Mouse (Mus musculus) hematopoietic stem cell, adult 5-6 weeks (primary cell): ENCODE data around the gene Gpx3. TPM values are rescaled to one million over a fixed set of nuclear protein-coding genes. Genes with fewer than 3 reads are reported as not detected.

ENCODE experiments used
- ATAC-seq, 2 experiments: fragments of 125-278 bp in 1 of 2; replicated peaks in 1 of 2; 2 replicates each; pipeline ENCODE4 v1.8.0; 2016 to 2017; ENCODE audit warnings: inconsistent platforms in 2 of 2, mild to moderate bottlenecking in 2 of 2, moderate number of reproducible peaks in 2 of 2, low read depth in 1 of 2, moderate TSS enrichment in 1 of 2; ENCODE audit not compliant: low FRiP score in 2 of 2, poor library complexity in 2 of 2, severe bottlenecking in 2 of 2, insufficient read depth in 1 of 2, low TSS enrichment in 1 of 2
- total RNA-seq: library from RNA; stranded (forward); fragments of 172-1452, 232-1000 nt; gene quantifications from 2 replicates; pipeline ENCODE4 v1.2.3, GENCODE M21; 2017

The Gpx3 gene
- total RNA-seq, 1 experiment from 2014 or later = not detected

DNA sequence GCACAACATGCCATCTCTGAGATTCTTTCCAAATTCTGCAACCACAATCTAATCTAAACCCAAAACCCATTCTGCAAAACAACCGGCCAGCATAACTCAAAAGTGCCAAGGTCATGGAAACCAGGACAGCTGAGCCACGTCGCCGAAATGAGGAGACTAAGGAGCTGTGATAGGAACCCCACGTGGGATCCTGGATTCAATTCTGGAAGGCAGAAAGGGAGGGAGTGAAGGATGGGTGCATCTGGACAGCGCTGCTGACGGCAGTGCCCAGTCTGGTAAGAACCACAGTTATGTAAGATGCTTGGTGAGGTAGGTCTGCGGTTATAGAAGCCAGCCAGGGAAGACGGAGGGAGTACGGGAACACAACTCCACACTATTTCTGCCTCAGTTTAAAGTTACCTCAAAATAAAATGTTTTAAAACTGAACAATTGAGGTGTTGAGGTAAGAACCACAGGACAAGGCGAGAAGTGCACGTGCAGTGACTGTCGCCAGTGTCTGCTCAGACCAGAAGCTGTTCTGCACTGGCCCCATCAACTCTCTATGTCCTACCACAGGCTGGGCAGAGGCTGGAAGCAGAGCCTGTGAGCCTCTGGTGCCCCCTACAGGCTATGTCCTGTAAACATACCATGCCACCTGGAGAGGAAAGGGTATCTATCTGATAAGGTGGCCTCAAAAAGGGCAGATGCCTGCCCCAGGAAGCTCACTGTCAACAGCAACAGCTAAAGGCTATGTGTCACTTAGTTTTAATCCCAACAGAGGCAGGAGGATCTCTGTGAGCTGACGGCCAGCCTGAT, 25.3 kb downstream of the Gpx3 start:
- ATAC-seq = peak; percentile 55 to 59; a peak in 3 of 4 replicates

DNA sequence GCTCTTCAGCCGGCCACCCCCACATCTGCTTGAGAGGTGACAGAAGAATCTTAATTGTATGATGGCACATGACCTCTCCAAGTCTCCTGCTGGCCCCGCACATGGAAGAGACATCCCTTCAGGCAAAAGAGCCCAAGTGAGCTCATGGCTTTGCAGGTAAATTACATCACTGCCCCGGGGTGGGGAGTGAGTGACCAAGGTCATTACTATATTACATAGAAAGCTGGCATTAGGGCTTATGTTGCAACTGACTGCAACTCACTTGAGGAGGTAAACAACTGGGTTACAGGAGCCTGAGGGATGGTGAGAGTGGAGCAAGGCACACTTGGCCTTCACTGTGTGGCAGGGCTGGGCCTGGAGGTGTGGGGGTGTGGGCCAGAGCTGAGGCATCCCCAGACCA, 26.0 kb downstream of the Gpx3 start:
- no peak for ATAC-seq

DNA sequence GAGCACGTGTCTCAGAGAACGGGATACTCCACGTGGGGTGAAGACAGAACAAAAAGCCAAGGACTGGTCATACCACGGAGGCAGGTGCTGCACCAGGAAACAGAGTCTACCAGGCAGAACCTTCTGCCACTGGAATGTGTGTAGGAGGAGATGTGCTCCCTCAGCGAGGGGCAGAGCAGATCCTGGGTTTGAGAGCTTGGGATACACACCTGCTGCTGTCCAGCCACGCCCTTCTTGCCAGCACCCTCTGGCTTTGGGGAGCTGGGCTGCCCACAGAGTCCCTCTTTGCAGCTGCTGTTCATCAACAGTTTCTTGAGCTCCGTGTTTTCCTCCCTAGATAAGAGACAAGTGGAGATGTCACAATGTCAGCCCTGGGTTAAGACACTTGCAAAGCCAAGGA, 26.6 kb downstream of the Gpx3 start:
- ATAC-seq = no peak

DNA sequence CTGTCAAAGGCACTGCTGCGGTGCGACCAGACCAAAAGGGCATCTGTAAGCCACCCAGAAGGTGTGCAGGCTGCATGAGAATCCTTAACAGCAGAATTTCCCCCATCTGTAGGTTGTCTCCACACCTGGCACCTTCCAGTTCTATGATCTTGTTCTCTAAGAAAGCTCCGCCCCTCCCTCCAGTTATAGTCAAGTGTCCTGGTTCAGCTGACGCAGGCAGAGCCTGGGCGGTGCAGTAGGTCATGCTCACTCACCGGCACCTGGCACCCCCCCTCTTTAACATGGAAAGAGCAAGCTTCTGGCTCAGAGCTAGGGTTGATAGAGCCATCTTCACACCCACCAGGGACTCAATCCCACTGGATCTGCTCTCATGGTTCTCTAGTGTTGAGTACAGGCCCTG, 27.0 kb downstream of the Gpx3 start:
- ATAC-seq = no peak

DNA sequence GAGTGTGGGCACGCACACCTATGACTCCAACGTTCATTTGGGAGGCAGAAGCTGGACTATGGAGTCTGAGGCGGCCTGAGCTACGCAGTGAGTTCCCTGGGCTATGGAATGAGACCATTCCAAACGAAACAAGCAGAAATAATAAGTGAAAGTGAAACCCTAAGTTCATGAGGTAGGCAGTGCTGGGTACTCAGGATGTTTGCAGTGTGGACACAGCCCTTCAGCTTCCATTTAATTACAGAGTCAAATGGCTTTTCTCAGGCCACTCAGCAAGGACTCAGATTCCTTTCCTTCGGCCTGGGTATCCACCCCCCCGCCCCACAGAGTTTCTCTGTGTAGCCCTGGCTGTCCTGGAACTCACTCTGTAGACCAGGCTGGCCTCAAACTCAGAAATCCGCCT, 27.5 kb downstream of the Gpx3 start:
- ATAC-seq = no peak

DNA sequence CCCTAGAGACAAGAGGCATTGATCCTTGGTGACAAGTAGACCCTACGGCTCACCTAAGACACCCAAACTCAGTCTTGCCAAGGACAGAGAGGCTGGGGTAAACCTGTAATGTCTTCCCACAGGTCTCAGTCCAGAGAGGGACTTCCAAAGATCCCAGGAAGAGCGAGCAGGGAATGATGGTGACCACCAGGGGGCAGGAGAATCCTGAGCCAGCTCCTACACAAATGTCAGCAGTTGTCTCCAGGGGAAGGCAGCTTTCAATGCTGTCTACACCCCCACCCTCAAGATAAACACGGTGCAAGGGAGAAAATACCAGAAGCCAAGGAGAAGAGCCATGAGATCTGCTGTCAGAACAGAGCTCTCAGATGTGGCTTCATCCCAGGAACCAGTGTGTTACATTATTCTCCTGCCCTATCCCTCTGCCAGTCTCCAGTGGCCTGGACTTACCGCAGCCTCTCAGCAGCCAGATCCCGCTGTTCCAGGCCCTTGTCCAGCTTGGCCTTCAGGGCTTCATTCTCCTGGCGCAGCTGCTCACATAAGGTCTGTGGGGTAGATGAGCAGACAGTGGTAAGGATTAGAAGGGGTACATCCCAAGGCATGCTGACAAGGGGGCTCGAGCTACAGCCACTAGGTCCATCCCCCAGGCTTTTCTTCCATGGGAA, 28.2 kb downstream of the Gpx3 start:
- ATAC-seq = no peak; a peak in 1 of 4 replicates

DNA sequence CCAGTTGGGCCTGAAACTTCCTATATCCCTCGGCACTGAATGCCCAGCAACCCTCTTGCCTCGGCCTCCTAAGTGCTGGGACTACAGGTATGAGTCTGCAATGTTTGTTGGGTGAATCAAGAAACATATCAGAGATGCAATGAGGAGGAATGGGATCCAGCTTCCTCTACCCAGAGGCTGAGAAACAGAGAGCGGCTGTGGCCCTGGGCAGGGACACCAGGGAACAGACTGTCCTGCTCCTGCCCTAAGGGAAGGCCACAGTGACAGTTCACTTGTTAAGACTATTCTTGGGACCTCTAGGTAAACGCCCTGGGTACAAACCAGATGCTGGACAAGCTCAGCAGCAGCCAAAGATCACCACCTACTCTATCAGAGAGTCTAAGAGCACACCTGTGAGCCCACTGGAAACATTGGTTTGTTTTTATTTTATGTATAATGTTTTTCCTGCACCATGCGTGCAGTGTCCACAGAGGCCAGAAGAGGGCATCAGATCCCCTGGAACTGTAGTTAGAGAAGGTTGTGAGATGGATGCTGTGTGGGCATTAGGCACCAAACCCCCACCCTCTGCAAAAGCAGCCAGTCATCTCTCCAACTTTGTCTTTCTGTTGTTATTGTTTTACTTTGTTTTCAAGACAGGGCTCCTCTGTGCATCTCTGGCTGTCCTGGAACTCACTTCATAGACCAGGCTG, 29.3 kb downstream of the Gpx3 start:
- no peak for ATAC-seq

DNA sequence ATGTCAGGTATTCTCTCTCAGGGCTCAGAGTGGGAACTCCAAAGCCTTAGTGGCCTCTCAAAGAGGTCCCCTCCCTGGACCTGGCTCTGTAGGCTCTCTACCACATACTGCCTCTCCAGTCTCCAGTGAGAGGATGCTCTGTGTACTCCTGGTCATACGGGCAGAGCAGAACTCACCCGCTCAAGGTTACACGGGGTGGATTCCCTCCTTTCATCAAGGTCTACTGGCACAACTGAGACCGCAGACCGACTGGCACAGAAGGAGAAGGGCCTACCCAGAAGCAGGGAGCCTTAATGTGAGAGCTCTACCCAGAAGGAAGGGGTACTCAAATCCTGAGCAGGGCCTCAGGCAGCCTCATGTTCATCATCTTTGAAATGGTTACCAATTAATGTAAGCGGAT, 30.3 kb downstream of the Gpx3 start:
- no peak for ATAC-seq

DNA sequence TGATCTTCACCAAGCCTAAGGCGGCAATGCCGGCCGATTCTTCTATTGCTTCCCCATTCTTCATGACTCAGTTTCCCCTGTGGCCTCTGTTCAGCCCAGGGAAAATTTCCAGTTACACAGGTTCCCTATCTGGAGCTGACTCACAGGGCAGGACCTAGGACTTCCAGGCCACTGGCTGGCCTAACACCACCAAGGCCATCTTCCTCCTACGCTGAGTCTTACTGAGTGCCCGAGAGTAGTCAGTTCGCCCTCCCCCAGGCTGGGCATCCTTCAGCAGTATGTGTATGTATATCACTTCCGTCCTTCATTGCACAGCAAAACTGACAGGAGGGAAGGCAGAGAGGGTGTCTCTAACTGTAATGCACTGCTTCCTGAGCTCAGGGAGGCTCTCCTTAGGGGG, 31.9 kb downstream of the Gpx3 start:
- ATAC-seq = no peak

DNA sequence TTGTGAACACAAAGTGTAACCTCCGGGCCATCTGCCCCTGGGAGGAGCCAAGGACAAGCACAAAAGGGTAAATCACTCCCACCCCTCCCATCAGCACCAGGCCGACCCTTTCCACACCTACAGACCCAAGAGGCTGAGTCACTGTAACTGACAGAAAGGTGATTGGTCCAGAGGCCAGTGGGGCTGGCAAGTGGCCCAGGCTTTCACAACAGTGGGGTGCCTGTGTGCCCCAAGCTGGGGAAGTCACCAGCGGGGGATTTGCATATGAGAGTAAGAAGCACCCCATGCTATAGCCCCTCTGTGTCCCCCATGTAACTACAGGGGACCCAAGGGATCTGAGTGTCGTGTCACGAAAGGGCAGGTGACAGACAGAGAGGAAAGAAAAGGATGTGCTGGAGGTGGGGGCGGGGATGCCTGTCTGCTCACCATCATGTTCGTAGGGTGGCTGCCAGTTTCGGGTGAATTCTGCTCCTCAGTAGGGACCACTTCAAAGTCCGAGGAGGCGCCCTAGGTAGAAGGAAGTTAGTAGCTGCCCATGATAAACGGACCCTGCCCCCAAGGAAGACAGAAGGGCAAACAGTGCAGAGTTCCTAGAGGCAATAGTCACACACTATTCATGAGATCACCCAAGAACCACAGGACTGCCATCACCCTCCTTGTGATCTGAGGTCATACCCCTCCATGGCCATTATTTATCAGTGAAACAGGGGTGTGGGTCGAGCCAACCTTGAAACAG, 34.0 kb downstream of the Gpx3 start:
- peak; percentile 83 to 90 for ATAC-seq

DNA sequence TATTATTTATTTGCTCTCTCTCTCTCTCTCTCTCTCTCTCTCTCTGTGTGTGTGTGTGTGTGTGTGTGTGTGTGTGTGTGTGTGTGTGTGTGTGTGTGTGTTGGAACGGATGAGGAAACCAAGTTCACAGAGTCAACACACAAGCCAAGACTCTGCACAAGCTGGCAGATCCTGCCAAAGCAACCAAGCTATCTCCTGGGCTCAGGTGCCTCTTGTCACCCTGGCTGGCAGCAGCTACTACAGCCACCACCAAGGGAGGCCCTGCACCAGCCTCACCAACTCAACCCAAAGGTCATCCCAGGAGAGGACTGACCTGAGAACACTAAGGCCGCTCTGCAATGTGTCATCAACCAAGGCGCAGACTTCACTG, 34.5 kb downstream of the Gpx3 start:
- ATAC-seq = no peak

DNA sequence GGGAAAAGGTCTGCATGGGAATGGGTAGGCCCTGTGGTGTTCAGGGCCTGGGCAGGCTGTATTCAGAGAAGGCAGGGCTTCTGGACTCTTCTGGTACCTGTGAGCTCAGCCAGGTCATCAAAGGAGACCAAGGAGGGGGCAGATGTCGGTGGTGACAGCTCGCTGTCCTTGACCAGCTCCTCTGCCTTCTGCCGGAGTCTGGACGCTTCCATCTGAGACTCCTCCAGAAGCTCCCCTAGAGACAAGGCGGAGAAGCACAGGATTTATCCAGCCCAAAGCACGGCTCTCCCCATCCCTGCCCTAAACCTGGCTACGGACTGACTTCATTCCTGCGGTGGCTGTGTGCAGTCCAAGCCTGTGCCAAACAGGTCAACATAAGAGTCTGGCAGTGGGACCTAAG, 37.2 kb downstream of the Gpx3 start:
- no peak for ATAC-seq

DNA sequence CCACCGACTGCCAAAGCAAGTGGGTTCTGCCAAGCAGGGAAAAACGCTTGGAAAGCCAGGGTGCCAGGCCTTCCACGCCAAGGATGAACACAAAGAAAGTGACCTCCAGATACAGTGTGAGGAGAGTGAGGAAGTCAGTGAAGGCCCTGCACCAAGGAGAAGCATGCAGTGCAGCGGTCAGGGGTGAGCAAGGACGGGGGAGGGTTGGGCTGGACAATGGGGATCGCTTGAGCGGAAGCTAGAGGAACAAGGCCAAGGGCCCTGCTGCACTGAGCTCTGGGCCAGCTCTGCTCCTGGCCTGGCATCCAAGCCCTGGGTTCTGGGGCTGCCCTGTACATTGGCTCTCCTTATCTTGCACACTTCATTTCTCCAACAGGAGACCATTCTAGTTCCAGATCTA, 37.8 kb downstream of the Gpx3 start:
- no peak for ATAC-seq

DNA sequence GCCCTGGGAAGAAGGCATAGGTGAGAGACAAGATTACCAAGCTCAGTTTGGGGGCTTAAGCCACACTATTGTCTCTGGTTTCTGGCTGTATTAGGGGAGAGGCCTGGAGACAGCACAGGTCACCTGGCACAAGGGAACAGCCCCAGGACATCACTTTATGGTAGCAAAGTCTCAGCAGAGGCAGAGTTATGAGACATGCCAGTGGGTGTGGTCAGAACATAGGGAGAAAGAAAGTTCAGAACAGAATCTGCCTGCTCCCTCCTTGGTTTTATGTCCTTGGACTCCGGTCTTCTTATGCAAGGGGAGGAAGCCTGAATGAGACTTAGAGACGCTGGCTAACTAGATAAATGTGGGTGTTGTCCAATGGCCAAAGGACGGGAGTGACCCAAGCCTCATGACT, 42.4 kb downstream of the Gpx3 start:
- ATAC-seq = no peak

DNA sequence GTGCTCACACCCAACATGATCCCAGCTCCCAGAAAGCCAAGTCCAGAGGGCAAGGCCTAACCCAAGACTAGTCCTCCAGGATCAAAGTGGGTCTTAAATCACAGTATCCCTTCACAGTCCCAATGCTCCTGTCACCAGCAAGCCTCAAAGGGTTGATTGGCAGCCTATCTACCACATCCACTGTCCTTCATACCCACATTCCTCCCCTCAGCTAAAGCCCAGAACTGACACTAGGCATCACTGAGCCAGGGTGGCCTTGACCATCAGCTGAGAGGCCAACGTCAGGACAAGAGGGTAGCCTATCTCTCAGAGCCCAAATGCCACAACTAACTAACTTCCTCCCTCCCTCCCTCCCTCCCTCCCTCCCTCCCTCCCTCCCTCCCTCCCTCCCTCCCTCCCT, 47.5 kb downstream of the Gpx3 start:
- ATAC-seq = no peak

DNA sequence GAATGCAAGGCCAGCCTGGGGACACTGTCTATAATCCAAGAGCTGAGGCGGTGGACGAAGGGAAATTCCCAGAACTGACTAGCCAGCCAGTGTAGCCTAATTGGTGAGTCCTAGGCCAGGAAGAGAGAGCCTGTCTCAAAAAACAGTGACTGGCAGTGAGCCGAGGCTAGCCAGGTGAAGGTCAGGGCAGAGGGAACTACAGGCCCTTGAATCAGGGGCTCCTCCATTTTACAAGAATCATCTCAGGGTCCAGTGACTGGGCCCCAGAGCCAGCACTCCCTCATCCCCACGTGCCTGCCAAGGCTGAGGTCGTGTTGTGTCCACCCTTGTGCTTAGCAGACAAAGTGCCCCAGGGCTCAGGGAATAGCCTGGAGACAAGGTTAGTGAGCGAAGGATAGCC, 48.4 kb downstream of the Gpx3 start:
- ATAC-seq = no peak

DNA sequence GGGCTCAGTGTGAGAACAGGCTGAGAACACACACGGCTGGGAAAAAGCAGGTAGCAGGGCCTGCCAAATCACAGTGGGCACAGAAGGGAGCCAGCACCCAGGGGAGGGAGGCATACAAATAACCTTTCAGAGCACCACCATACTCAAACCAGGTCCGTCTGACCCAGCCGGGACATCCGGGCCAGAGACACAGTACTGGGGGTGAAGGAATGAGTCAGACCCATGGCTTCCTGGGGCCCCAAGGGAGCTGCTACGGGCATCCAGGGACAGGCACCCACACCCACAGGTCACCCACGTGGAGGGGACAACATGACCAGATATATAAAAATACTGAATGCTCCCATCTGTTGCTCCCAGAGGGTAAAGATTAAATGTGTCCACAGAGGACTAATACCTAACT, 50.4 kb downstream of the Gpx3 start:
- no peak for ATAC-seq

DNA sequence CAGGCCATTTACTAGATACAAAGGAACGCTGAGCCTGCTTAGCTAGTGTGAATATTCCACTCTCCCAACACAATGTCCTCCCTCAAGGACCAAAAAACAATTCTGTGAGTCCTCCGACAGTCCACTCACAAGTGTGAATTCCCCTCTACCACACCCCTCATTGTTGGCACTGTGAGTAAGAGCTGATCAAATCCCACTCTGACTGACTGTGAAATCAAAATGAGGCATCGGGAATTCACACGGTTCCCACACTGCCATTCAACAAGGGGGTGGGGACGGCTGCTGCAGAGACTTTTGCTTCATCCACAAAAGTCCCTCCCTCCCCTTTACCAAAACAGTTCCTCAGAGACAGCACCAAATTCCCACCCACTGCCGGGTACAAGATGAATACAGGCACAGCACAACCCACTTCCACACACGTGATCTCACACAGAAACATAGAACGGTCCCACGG, 51.8 kb downstream of the Gpx3 start:
- ATAC-seq = no peak
